Mouse (Mus musculus): Measurements from ENCODE around the gene Dpm2.

Gene Dpm2

GRCm38 (mm10) chr2:32547964-32548739 is 22.5 kb upstream of the Dpm2 start:
- DNase-seq, result peak; percentile 96

GRCm38 (mm10) chr2:32549171-32549570 is 21.5 kb upstream of the Dpm2 start:
- DNase-seq, result no peak

GRCm38 (mm10) chr2:32549764-32550163 is 20.9 kb upstream of the Dpm2 start:
- DNase-seq, result peak; percentile 99

GRCm38 (mm10) chr2:32551236-32551635 is 19.4 kb upstream of the Dpm2 start:
- DNase-seq, result no peak

GRCm38 (mm10) chr2:32553592-32554148 is 17.0 kb upstream of the Dpm2 start:
- DNase-seq, result no peak

GRCm38 (mm10) chr2:32555484-32555883 is 15.2 kb upstream of the Dpm2 start:
- DNase-seq, result no peak

- DNase-seq, result no peak
These were observed 14.6 kb upstream of the Dpm2 start for GRCm38 (mm10) chr2:32556019-32556418.

- no peak for DNase-seq
These were observed 11.1 kb upstream of the Dpm2 start for GRCm38 (mm10) chr2:32559570-32559969.

- DNase-seq, result peak; percentile 95
These were observed 4.1 kb upstream of the Dpm2 start for GRCm38 (mm10) chr2:32566536-32567063.

- DNase-seq, result peak; percentile 96
These were observed 2.5 kb upstream of the Dpm2 start for GRCm38 (mm10) chr2:32568149-32568548.

- DNase-seq, result no peak
These were observed 1.7 kb upstream of the Dpm2 start for GRCm38 (mm10) chr2:32568941-32569340.

- DNase-seq, result no peak
These were observed 1.5 kb downstream of the Dpm2 start for GRCm38 (mm10) chr2:32572196-32572595.

GRCm38 (mm10) chr2:32574497-32574896 is 3.8 kb downstream of the Dpm2 start, which contains the start of gene Pip5kl1:
Gene Pip5kl1 (plus strand): TSS chr2:32574797.
- no peak for DNase-seq

- DNase-seq, result peak; percentile 92
These were observed 4.4 kb downstream of the Dpm2 start for GRCm38 (mm10) chr2:32574901-32575585.

GRCm38 (mm10) chr2:32575586-32576160 is 5.0 kb downstream of the Dpm2 start, which contains the start of gene 9430097D07Rik:
Gene 9430097D07Rik (minus strand): TSS chr2:32575684.
- DNase-seq, result peak; percentile 92

GRCm38 (mm10) chr2:32576532-32576931 is 5.9 kb downstream of the Dpm2 start:
- DNase-seq, result peak; percentile 94

GRCm38 (mm10) chr2:32578146-32579046 is 7.7 kb downstream of the Dpm2 start:
- DNase-seq, result peak; percentile 92

- DNase-seq, result no peak
These were observed 10.9 kb downstream of the Dpm2 start for GRCm38 (mm10) chr2:32581450-32582095.

- peak; percentile 98 for DNase-seq
These were observed 12.5 kb downstream of the Dpm2 start for GRCm38 (mm10) chr2:32582830-32583799.

- DNase-seq, result no peak
These were observed 14.6 kb downstream of the Dpm2 start for GRCm38 (mm10) chr2:32585149-32585714.
